ENCODE assay signal across 9 mouse cellular contexts in genomic region chr11:77372196-77372904, GRCm38 (mm10).
A peak's percentile ranks its signal among the peaks of the same experiment; 100 is the strongest.
DNase-seq lines count a peak whose midpoint lies in the region; ATAC-seq and TF ChIP-seq lines count a peak whose summit lies in the region.
"Had no signal": no experiment of that assay in that cellular context is flagged by ENCODE, and none has a peak within 500 bp of the region (broad histone marks: within the 10 kb centered on the region; RNA-seq: fewer than 3 reads in every experiment).

No protein-coding gene starts in this region.

- H3K4me3 ChIP-seq in embryonic facial prominence, embryonic 11.5 days (ENCODE audit: low read depth, low read length), result no peak overlapping the region
- no peak overlapping the region for H3K4me3 ChIP-seq in lung, postnatal 0 days (ENCODE audit: low read depth, low read length)
- no peak overlapping the region for H3K4me3 ChIP-seq in midbrain, embryonic 11.5 days (ENCODE audit: low read depth, low read length)
- H3K4me3 ChIP-seq: limb, embryonic 12.5 days had no signal

- no peaks in the 10 kb centered on the region for H3K4me1 ChIP-seq in embryonic facial prominence, embryonic 11.5 days (ENCODE audit: control insufficient read depth, insufficient read depth, low read length)
- H3K4me1 ChIP-seq in lung, postnatal 0 days (ENCODE audit: insufficient read depth, low read depth, low read length), result peaks cover 18% of the 10 kb centered on the region; the same call in 1 of the 2 replicates
- no peaks in the 10 kb centered on the region for H3K4me1 ChIP-seq in midbrain, embryonic 11.5 days (ENCODE audit: control insufficient read depth, insufficient read depth, low read length)

- no peak overlapping the region for H3K27ac ChIP-seq in embryonic facial prominence, embryonic 11.5 days (replicated peaks; ENCODE audit: low read depth, low read length)
- peak overlapping the region; percentile 78 for H3K27ac ChIP-seq in lung, postnatal 0 days (ENCODE audit: low read length)
- no peak overlapping the region for H3K27ac ChIP-seq in midbrain, embryonic 11.5 days (ENCODE audit: low read depth, low read length)
- H3K27ac ChIP-seq: limb, embryonic 12.5 days had no signal

- no peak for TF ChIP-seq CTCF in lung, postnatal 0 days (IDR thresholded peaks at IDR 0.05)

- intact Hi-C loops in left cerebral cortex, postnatal 25 days (cut with DNase I), result no loop called here
- intact Hi-C loops in heart, postnatal 10 days (cut with DNase I), result no loop called here

- H3K4me2 ChIP-seq in embryonic facial prominence, embryonic 11.5 days (ENCODE audit: low read depth, low read length), result no peak overlapping the region
- H3K4me2 ChIP-seq in lung, postnatal 0 days (replicated peaks; ENCODE audit: low read depth, low read length), result peak overlapping the region; percentile 11; the same call in 1 of the 2 replicates
- no peak overlapping the region for H3K4me2 ChIP-seq in midbrain, embryonic 11.5 days
- H3K4me2 ChIP-seq: limb, embryonic 12.5 days had no signal

- no peak overlapping the region for H3K9ac ChIP-seq in embryonic facial prominence, embryonic 11.5 days (replicated peaks; ENCODE audit: low read length)
- H3K9ac ChIP-seq in lung, postnatal 0 days (replicated peaks; ENCODE audit: low read depth), result no peak overlapping the region
- no peak overlapping the region for H3K9ac ChIP-seq in midbrain, embryonic 11.5 days (ENCODE audit: low read length)
- H3K9ac ChIP-seq: limb, embryonic 12.5 days had no signal

- H3K27me3 ChIP-seq in embryonic facial prominence, embryonic 11.5 days (ENCODE audit: control insufficient read depth, insufficient read depth, low read length), result no peaks in the 10 kb centered on the region
- no peaks in the 10 kb centered on the region for H3K27me3 ChIP-seq in lung, postnatal 0 days (replicated peaks; ENCODE audit: insufficient read depth, low read length)
- no peaks in the 10 kb centered on the region for H3K27me3 ChIP-seq in midbrain, embryonic 11.5 days (ENCODE audit: control insufficient read depth, insufficient read depth, low read length)
- H3K27me3 ChIP-seq: limb, embryonic 12.5 days had no signal

- no peak for ATAC-seq in embryonic facial prominence, embryonic 11.5 days (replicated peaks; ENCODE audit: insufficient number of reproducible peaks, low FRiP score, low TSS enrichment, low read depth)
- peak; percentile 67 for ATAC-seq in lung, postnatal 0 days
- no peak for ATAC-seq in midbrain, embryonic 11.5 days (ENCODE audit: low FRiP score)
- ATAC-seq in frontal cortex, adult (ENCODE audit: low TSS enrichment), result no peak

- H3K36me3 ChIP-seq in embryonic facial prominence, embryonic 11.5 days (replicated peaks; ENCODE audit: control insufficient read depth, insufficient read depth, low read depth, low read length), result no peaks in the 10 kb centered on the region
- no peaks in the 10 kb centered on the region for H3K36me3 ChIP-seq in lung, postnatal 0 days (ENCODE audit: insufficient read depth, low read length)
- no peaks in the 10 kb centered on the region for H3K36me3 ChIP-seq in midbrain, embryonic 11.5 days (ENCODE audit: control insufficient read depth, insufficient read depth, low read length)
- H3K36me3 ChIP-seq: limb, embryonic 12.5 days had no signal

- DNase-seq in left cerebral cortex, postnatal 25 days (ENCODE audit: low spot score in 2 of 2), result peak; percentile 12 to 40
- no peak for DNase-seq in left cerebral cortex, adult 8-10 months (ENCODE audit: low spot score in 2 of 2)
- DNase-seq in embryonic facial prominence, embryonic 11.5 days (ENCODE audit: low spot score), result peak; percentile 26
- DNase-seq in heart, postnatal 10 days, result peak; percentile 66 to 67
- peak; percentile 91 for DNase-seq in lung, postnatal 0 days (ENCODE audit: low spot score)
- DNase-seq in thymus, postnatal 36 days, result peak; percentile 44 to 56
- DNase-seq in midbrain, embryonic 11.5 days (ENCODE audit: low spot score, missing footprints), result no peak

- WGBS in embryonic facial prominence, embryonic 11.5 days, result 40% methylated on average over 8 of the region's 8 CpGs
- 14% methylated on average over 8 of the region's 8 CpGs for WGBS in lung, postnatal 0 days
- 81% methylated on average over 8 of the region's 8 CpGs for WGBS in midbrain, embryonic 11.5 days

- TF ChIP-seq EP300 in lung, postnatal 0 days (IDR thresholded peaks at IDR 0.05), result no peak

- no peaks in the 10 kb centered on the region for H3K9me3 ChIP-seq in embryonic facial prominence, embryonic 11.5 days (replicated peaks; ENCODE audit: control insufficient read depth, low read length)
- no peaks in the 10 kb centered on the region for H3K9me3 ChIP-seq in lung, postnatal 0 days (ENCODE audit: low read length)
- no peaks in the 10 kb centered on the region for H3K9me3 ChIP-seq in midbrain, embryonic 11.5 days (ENCODE audit: control insufficient read depth, low read length)
- H3K9me3 ChIP-seq: limb, embryonic 12.5 days had no signal

Comparison
In these comparisons a context has a peak if more than half of its experiments do, and no peak if none do; other contexts are left out.
1. DNase-seq: peak in left cerebral cortex, postnatal 25 days (2 of 2), embryonic facial prominence, embryonic 11.5 days (single experiment), heart, postnatal 10 days (2 of 2), lung, postnatal 0 days (single experiment) and thymus, postnatal 36 days (2 of 2); none in left cerebral cortex, adult 8-10 months (0 of 2) and midbrain, embryonic 11.5 days (single experiment).